Mouse (Mus musculus) forebrain, embryonic 11.5 days (tissue): ENCODE measurements around the gene Gucy2c. TPM values are rescaled to one million over a fixed set of nuclear protein-coding genes. Genes with fewer than 3 reads are reported as not detected.

Experiments used
- ATAC-seq: fragments of 200-750 bp; cut with Nextera tagmentation; replicated peaks from 2 replicates; pipeline ENCODE4 v1.8.0; 2017; ENCODE audit warnings: moderate TSS enrichment; ENCODE audit not compliant: low FRiP score
- DNase-seq: peaks from one replicate; pipeline ENCODE4 v3.0.0-alpha.2; 2017; ENCODE audit warnings: low spot score
- H3K27ac ChIP-seq: fragments of 300-500 bp; sonication (generic); 2 replicates; pipeline ENCODE4 v1.5.1; 2014; ENCODE audit warnings: low read depth, low read length
- H3K27me3 ChIP-seq: fragments of 300-500 bp; sonication (generic); 2 replicates; pipeline ENCODE4 v1.6.1; 2014; ENCODE audit warnings: mild to moderate bottlenecking, low read length, mixed read lengths; ENCODE audit not compliant: control insufficient read depth, insufficient read depth
- H3K36me3 ChIP-seq: fragments of 300-500 bp; sonication (generic); 2 replicates; pipeline ENCODE4 v1.6.1; 2014; ENCODE audit warnings: mild to moderate bottlenecking, low read length, moderate library complexity, mixed read lengths; ENCODE audit not compliant: control insufficient read depth, insufficient read depth
- H3K4me1 ChIP-seq: fragments of 300-500 bp; sonication (generic); replicated peaks from 2 replicates; pipeline ENCODE4 v1.6.1; 2014; ENCODE audit warnings: low read length, mixed read lengths; ENCODE audit not compliant: control insufficient read depth, insufficient read depth
- H3K4me2 ChIP-seq: fragments of 300-500 bp; sonication (generic); 2 replicates; pipeline ENCODE4 v1.6.1; 2014; ENCODE audit warnings: low read depth, mild to moderate bottlenecking, low read length, moderate library complexity, mixed read lengths; ENCODE audit not compliant: severe bottlenecking
- H3K4me3 ChIP-seq: fragments of 300-500 bp; sonication (generic); 2 replicates; pipeline ENCODE4 v1.5.1; 2014; ENCODE audit warnings: low read depth, low read length
- H3K9ac ChIP-seq: fragments of 300-500 bp; sonication (generic); 2 replicates; pipeline ENCODE4 v1.6.1; 2014; ENCODE audit warnings: low read length
- H3K9me3 ChIP-seq: fragments of 300-500 bp; sonication (generic); 2 replicates; pipeline ENCODE4 v1.6.1; 2016; ENCODE audit warnings: low read length, mixed read lengths; ENCODE audit not compliant: control insufficient read depth
- WGBS: fragments of 180-500 bp; shearing (Covaris S2); extraction: QIAGEN DNeasy Blood & Tissue Kit; methylation state at CpG from one replicate; pipeline ENCODE4 v1.1.7; 2014; 5-methylcytosine and 5-hydroxymethylcytosine counted together
- polyA plus RNA-seq: library from polyadenylated mRNA; unstranded; fragments of >200 nt; fragmentation: Nextera tagmentation; extraction: Ambion mirVana; gene quantifications from 2 replicates; pipeline ENCODE4 v1.2.1, GENCODE M21; 2014

Gucy2c gene
- polyA plus RNA-seq, 1 experiment from 2014 or later: not detected

- Histone ChIP-seq H3K9me3 (no peaks in the 10 kb centered on the region), H3K27ac (no peak overlapping the region), H3K9ac (peak overlapping the region; percentile 16; the same call in 1 of the 2 replicates), H3K4me2 (peak overlapping the region; percentile 85), H3K4me3 (peak overlapping the region; percentile 73), H3K36me3 (no peaks in the 10 kb centered on the region; the same call in 1 of the 2 replicates), H3K4me1 (peaks cover 7% of the 10 kb centered on the region), H3K27me3 (no peaks in the 10 kb centered on the region)
- DNase-seq (no peak), ATAC-seq (peak; percentile 0; the same call in 1 of the 2 replicates)
- 29% methylated on average over 18 of the region's 18 CpGs for WGBS
Measured at GRCm38 (mm10) chr6:136807395-136808013, 25.9 kb upstream of the Gucy2c start.

GRCm38 (mm10) chr6:136806819-136807218 is 25.3 kb upstream of the Gucy2c start:
- no peaks in the 10 kb centered on the region for H3K27me3 ChIP-seq
- H3K27ac ChIP-seq: no peak overlapping the region
- 72% methylated on average over 5 of the region's 5 CpGs for WGBS
- DNase-seq: no peak
- no peaks in the 10 kb centered on the region; the same call in 1 of the 2 replicates for H3K36me3 ChIP-seq
- no peaks in the 10 kb centered on the region for H3K9me3 ChIP-seq
- H3K4me3 ChIP-seq: no peak overlapping the region
- no peak for ATAC-seq
- H3K9ac ChIP-seq: no peak overlapping the region
- no peak overlapping the region; the same call in 1 of the 2 replicates for H3K4me2 ChIP-seq
- peaks cover 7% of the 10 kb centered on the region for H3K4me1 ChIP-seq

DNA sequence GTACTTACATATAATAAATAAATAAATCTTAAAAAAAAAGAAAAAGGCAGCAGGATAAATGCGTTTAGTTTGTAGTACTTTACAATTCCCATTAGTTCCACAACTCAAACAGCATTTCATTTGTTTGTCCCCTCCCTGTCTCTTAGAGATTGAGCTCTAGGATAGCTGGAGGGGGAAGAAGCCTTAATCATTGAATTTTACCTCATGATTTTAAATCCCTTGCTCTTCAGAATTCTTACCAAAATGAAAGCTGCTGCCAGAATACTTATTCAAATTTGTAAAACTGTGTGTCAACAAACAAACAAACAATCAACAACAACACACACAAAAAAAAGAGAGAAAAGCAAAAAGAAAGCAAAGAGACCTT is 23.8 kb upstream of the Gucy2c start:
- H3K4me1 ChIP-seq: peaks cover 7% of the 10 kb centered on the region
- H3K4me3 ChIP-seq: no peak overlapping the region
- no peak overlapping the region for H3K4me2 ChIP-seq
- H3K27ac ChIP-seq: no peak overlapping the region
- WGBS: 83% methylated on average over 1 of the region's 1 CpGs
- H3K9ac ChIP-seq: no peak overlapping the region
- H3K9me3 ChIP-seq: no peaks in the 10 kb centered on the region
- H3K36me3 ChIP-seq: no peaks in the 10 kb centered on the region
- DNase-seq (no peak), ATAC-seq (no peak)
- no peaks in the 10 kb centered on the region for H3K27me3 ChIP-seq

GRCm38 (mm10) chr6:136804705-136805408 is 23.3 kb upstream of the Gucy2c start:
- no peak for ATAC-seq
- DNase-seq: no peak

GRCm38 (mm10) chr6:136803739-136804633 is 22.4 kb upstream of the Gucy2c start, which contains the start of gene Hist4h4:
Hist4h4 (minus strand) TSS chr6:136804415.
- Histone ChIP-seq H3K36me3 (no peaks in the 10 kb centered on the region), H3K27me3 (no peaks in the 10 kb centered on the region)

More at GRCm38 (mm10) chr6:136804705-136805408, 23.3 kb upstream of the Gucy2c start:
- peaks cover 7% of the 10 kb centered on the region for H3K4me1 ChIP-seq
- no peaks in the 10 kb centered on the region for H3K9me3 ChIP-seq
- H3K4me3 ChIP-seq: peak overlapping the region; percentile 67
- peak overlapping the region; percentile 77; the same call in 1 of the 2 replicates for H3K4me2 ChIP-seq
- WGBS: 39% methylated on average over 9 of the region's 9 CpGs
- H3K27ac ChIP-seq: peak overlapping the region; percentile 100
- H3K36me3 ChIP-seq: no peaks in the 10 kb centered on the region
- no peaks in the 10 kb centered on the region for H3K27me3 ChIP-seq
- peak overlapping the region; percentile 98; the same call in 1 of the 2 replicates for H3K9ac ChIP-seq

DNA sequence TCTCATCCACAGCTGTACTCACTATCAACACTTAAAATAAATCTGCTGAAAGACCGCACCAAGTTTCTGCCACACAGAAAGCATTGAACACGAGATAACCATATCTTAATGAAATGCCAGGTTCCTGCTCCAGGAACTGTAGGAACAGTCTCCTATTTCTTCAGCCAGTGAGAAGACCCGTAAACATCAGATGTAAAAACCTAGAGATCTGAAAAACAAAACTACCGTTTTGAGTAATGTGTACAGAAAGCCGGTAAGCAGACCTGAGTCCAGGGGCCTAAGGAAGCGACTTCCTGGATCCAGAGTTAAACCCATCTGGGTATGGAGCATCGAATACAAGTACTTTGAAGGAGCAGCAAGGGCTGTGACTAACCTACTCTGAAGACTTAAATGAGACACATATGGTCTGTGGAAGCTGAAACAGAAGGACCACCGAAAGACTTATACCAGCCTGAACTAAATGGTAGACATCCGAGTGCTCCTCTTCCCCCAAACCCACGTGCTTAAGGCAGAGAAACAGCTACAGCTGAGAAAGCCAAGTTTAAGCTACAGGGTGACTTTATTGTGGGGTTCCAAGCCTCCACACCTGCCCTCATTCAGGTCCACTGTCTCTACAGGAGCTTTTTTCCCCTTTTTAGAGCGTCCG is 21.7 kb upstream of the Gucy2c start:
- peak overlapping the region; percentile 98 for H3K9ac ChIP-seq
- no peaks in the 10 kb centered on the region for H3K36me3 ChIP-seq
- peak overlapping the region; percentile 77 for H3K4me2 ChIP-seq
- H3K4me3 ChIP-seq: peak overlapping the region; percentile 67
- peak overlapping the region; percentile 100 for H3K27ac ChIP-seq
- WGBS: 25% methylated on average over 12 of the region's 12 CpGs
- H3K4me1 ChIP-seq: no peaks in the 10 kb centered on the region; the same call in 1 of the 2 replicates
- no peaks in the 10 kb centered on the region for H3K9me3 ChIP-seq
- no peaks in the 10 kb centered on the region for H3K27me3 ChIP-seq
- DNase-seq: no peak
- no peak for ATAC-seq

More at GRCm38 (mm10) chr6:136803739-136804633, 22.4 kb upstream of the Gucy2c start, which contains the start of gene Hist4h4:
- peaks cover 3% of the 10 kb centered on the region for H3K4me1 ChIP-seq
- DNase-seq (peak; percentile 92), ATAC-seq (peak; percentile 74)
- no peaks in the 10 kb centered on the region for H3K9me3 ChIP-seq
- peak within 1 kb of the TSS; percentile 77 for H3K4me2 ChIP-seq
- H3K27ac ChIP-seq: peak within 1 kb of the TSS; percentile 100
- H3K9ac ChIP-seq: peak within 1 kb of the TSS; percentile 98
- peak within 1 kb of the TSS; percentile 67 for H3K4me3 ChIP-seq
- under 1% methylated on average over 50 of the region's 50 CpGs for WGBS

DNA sequence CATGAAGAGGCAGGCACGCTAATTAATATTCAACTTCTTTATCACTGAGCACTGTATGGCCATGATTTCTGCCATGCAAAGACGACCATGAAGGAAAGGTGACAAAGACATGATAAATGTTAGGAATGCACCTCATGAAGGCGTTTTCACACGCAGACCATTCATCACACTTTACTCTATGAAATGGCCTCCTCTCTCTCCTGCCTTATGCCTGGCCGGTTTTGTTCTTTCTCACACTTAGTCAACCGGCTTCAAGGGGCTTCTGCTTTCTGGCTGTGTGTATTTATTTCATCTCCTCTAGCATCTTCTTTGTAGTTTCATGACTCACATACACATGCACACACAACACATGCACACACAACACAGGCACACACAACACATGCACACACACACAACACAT is 19.7 kb upstream of the Gucy2c start:
- Histone ChIP-seq H3K9me3 (no peaks in the 10 kb centered on the region), H3K27ac (no peak overlapping the region), H3K4me2 (no peak overlapping the region), H3K36me3 (no peaks in the 10 kb centered on the region), H3K27me3 (no peaks in the 10 kb centered on the region), H3K4me3 (no peak overlapping the region), H3K9ac (no peak overlapping the region), H3K4me1 (no peaks in the 10 kb centered on the region; the same call in 1 of the 2 replicates)
- no peak for ATAC-seq
- no peak for DNase-seq
- WGBS: 90% methylated on average over 6 of the region's 6 CpGs

DNA sequence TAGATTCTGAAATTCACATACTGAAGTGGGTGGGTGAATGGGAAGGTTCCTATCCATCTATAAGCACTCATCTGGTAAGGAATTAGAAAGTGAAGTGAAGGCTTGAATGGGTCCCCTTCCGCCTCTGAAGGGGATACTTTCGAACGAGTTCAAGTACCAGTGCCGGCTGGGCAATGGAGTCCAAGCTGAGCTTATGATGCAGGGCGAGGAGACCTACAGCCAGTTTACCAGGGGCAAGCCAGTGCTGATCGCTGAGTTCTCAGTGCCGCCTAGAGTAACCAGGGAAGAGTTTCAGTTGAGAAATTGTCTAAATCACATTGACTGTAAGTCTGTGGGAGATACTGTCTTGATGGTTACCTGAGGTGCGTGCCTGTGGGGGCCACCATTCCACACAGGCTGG is 19.1 kb upstream of the Gucy2c start:
- Histone ChIP-seq H3K36me3 (no peaks in the 10 kb centered on the region), H3K4me2 (no peak overlapping the region), H3K27me3 (no peaks in the 10 kb centered on the region), H3K4me3 (no peak overlapping the region), H3K27ac (no peak overlapping the region), H3K9ac (no peak overlapping the region), H3K4me1 (no peaks in the 10 kb centered on the region; the same call in 1 of the 2 replicates), H3K9me3 (no peaks in the 10 kb centered on the region)
- WGBS: 92% methylated on average over 8 of the region's 8 CpGs
- no peak for DNase-seq
- ATAC-seq: no peak
